Mouse (Mus musculus) megakaryocyte, embryonic 14.5 days (primary cell): ENCODE data around the gene Hspb7.

ENCODE experiments used
- FLI1 ChIP-seq: IDR thresholded peaks from 2 replicates; pipeline ENCODE4 v1.6.1; 2012; ENCODE audit warnings: low read length, inconsistent platforms, mixed read lengths
- GATA1 ChIP-seq: IDR thresholded peaks from 3 replicates; pipeline ENCODE4 v1.6.1; 2012; ENCODE audit warnings: mixed read lengths, low read length, inconsistent platforms, borderline replicate concordance

- no peak for TF ChIP-seq GATA1
- TF ChIP-seq FLI1, result no peak
Observed at GRCm38 (mm10) chr4:141458236-141458635, 37.7 kb downstream of the Hspb7 start.
